Mouse (Mus musculus) liver, embryonic 12.5 days (tissue): ENCODE results near the gene Hdac11. TPM values are rescaled to one million over a fixed set of nuclear protein-coding genes. Genes with fewer than 3 reads are reported as not detected.

ENCODE experiments used
- ATAC-seq: fragments of 200-750 bp; cut with Nextera tagmentation; 2 replicates; pipeline ENCODE4 v1.8.0; 2017; ENCODE audit warnings: moderate number of reproducible peaks, mild to moderate bottlenecking, moderate library complexity
- H3K27ac ChIP-seq: fragments of 300-500 bp; sonication (generic); 2 replicates; pipeline ENCODE4 v1.5.1; 2016; ENCODE audit warnings: mild to moderate bottlenecking
- H3K27me3 ChIP-seq: fragments of 300-500 bp; sonication (generic); replicated peaks from 2 replicates; pipeline ENCODE4 v1.6.1; 2016; ENCODE audit warnings: mild to moderate bottlenecking, moderate library complexity
- H3K36me3 ChIP-seq: fragments of 300-500 bp; sonication (generic); 2 replicates; pipeline ENCODE4 v1.6.1; 2016; ENCODE audit warnings: mild to moderate bottlenecking, moderate library complexity
- H3K4me1 ChIP-seq: fragments of 300-500 bp; sonication (generic); 2 replicates; pipeline ENCODE4 v1.6.1; 2016
- H3K4me2 ChIP-seq: fragments of 300-500 bp; sonication (generic); 2 replicates; pipeline ENCODE4 v1.6.1; 2016; ENCODE audit warnings: mild to moderate bottlenecking, moderate library complexity
- H3K4me3 ChIP-seq: fragments of 300-500 bp; sonication (generic); 2 replicates; pipeline ENCODE4 v1.5.1; 2016; ENCODE audit warnings: mild to moderate bottlenecking, moderate library complexity
- H3K9ac ChIP-seq: fragments of 300-500 bp; sonication (generic); 2 replicates; pipeline ENCODE4 v1.6.1; 2016; ENCODE audit warnings: mild to moderate bottlenecking, moderate library complexity
- H3K9me3 ChIP-seq: fragments of 300-500 bp; sonication (generic); replicated peaks from 2 replicates; pipeline ENCODE4 v1.6.1; 2016; ENCODE audit warnings: mild to moderate bottlenecking, moderate library complexity
- WGBS: fragments of 180-500 bp; shearing (Covaris S2); methylation state at CpG from one replicate; pipeline ENCODE4 v1.1.7; 2016; ENCODE audit not compliant: insufficient replicate concordance; 5-methylcytosine and 5-hydroxymethylcytosine counted together
- polyA plus RNA-seq: library from polyadenylated mRNA; unstranded; fragments of >200 nt; fragmentation: Nextera tagmentation; extraction: Ambion mirVana; gene quantifications from 2 replicates; pipeline ENCODE4 v1.2.1, GENCODE M21; 2016

Hdac11 gene
- polyA plus RNA-seq, 1 experiment from 2014 or later: 6.0 TPM

DNA sequence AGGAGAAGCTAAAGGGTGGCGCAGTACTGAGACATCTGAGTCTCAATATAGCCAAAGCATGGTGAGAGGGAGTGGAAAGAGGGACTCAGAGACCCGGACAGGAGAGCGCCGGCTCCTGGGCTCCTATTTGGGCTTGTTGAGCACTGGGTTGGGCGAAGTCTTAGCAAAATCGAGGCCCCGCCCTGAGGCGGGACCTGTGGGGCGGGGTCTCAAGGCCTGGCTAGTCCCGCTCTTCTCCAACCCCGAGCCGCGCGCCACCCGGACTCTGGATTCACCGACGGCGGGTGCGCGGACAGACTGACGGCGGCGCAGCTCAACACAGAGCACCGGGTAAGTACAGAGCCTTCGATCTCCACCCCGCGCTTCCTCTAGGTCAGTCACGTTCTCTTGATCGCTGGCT is 56.1 kb downstream of the Hdac11 start:
- Histone ChIP-seq H3K9me3 (no peaks in the 10 kb centered on the region), H3K4me1 (no peaks in the 10 kb centered on the region; the same call in 1 of the 2 replicates), H3K4me3 (peak overlapping the region; percentile 31), H3K36me3 (no peaks in the 10 kb centered on the region), H3K4me2 (peak overlapping the region; percentile 49), H3K27ac (no peak overlapping the region), H3K9ac (no peak overlapping the region), H3K27me3 (peaks cover 64% of the 10 kb centered on the region)
- ATAC-seq: peak; percentile 70
- under 1% methylated on average over 29 of the region's 29 CpGs for WGBS

DNA sequence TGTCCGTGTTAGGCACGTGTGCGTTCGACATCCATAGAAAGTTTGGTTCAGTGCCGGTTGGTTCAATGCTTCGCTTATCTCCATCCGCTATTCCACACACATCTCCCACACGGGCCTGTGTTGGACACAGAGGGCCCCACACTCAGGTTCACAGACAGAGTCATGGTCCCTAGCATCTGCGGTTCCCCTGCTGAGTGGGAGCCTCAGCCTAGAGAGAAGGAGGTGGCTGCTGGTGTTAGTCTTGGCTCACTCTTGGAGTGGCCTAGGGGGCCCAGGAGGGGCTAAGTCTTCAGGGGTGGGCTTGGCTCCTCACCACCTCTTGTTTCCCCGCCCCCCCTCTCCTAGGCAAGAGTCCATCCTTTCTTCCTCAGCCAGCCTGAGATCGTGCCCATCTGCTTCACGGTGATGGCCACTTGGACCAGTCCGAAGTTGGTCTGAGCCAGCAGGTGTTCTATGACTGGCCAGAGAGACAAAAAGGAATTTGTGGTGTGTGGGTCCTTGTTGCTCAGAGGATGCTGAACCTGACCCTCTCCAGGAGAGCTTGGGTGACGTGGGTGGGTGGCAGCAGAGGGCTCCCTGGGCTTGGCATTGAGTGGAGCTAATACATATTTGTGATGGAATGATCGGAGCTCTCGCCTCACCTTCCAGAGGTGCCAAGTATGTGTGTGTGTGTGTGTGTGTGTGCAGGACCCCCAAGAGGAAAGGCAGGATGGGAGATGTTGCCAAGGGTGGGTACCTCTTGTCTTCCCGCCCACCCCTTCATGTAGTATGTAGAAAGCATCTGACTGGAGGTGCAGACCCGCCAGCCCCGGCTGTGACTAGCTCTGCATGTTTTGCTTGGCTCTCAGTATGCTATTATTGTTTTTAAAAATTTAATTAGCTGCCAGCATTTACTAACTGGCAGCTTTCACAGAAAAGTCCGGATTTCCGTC is 57.1 kb downstream of the Hdac11 start:
- no peak for ATAC-seq
- Histone ChIP-seq H3K4me1 (no peaks in the 10 kb centered on the region; the same call in 1 of the 2 replicates), H3K27ac (no peak overlapping the region), H3K27me3 (peaks cover 57% of the 10 kb centered on the region), H3K9ac (no peak overlapping the region), H3K36me3 (no peaks in the 10 kb centered on the region), H3K9me3 (no peaks in the 10 kb centered on the region), H3K4me3 (no peak overlapping the region), H3K4me2 (peak overlapping the region; percentile 49)
- 53% methylated on average over 21 of the region's 21 CpGs for WGBS

DNA sequence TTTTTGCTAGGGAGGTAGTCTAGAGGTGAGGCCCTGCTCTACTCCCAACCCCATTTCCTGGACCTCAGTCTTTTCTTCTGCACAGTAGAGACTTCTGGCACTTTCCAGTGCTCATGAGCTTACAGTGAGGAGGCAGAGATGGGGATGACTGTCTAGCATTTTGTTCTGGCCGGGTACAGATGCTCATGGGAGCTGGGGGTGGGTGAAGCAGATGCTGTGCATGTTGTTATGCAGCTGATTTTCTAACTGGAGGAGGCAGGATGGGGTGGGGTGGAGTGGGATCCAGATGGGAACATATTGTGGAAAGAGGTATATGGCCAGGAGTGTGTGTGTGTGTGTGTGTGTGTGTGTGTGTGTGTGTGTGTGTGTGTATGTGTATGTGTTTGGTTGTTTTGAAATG is 59.0 kb downstream of the Hdac11 start:
- WGBS: 52% methylated on average over 1 of the region's 1 CpGs
- no peaks in the 10 kb centered on the region for H3K9me3 ChIP-seq
- no peak overlapping the region for H3K9ac ChIP-seq
- H3K4me3 ChIP-seq: no peak overlapping the region
- peaks cover 44% of the 10 kb centered on the region for H3K27me3 ChIP-seq
- ATAC-seq: no peak
- no peaks in the 10 kb centered on the region for H3K36me3 ChIP-seq
- H3K4me1 ChIP-seq: no peaks in the 10 kb centered on the region; the same call in 1 of the 2 replicates
- H3K4me2 ChIP-seq: no peak overlapping the region
- no peak overlapping the region for H3K27ac ChIP-seq

DNA sequence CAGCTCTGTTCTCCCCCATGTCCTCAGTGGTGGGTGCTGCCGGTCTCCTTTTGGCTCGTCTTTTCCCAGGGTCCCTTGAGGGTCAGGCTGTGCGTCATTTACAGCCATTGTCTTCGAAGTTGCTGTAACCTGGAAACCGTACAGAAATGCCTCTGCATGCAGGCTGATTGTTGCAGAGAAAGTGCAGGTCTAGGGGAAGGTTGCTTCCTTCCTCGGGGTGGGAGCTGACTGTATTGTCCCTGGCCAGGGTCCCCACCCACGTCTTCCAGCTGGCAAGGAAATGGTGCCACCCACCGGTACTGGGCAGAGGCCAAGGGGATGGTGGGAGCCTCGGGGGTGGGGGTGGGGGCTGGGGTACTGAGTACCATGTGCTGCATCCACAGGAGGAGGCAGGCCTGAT is 62.0 kb downstream of the Hdac11 start:
- ATAC-seq: no peak
- 41% methylated on average over 9 of the region's 9 CpGs for WGBS
- Histone ChIP-seq H3K4me2 (no peak overlapping the region), H3K36me3 (no peaks in the 10 kb centered on the region), H3K9ac (no peak overlapping the region), H3K9me3 (no peaks in the 10 kb centered on the region), H3K4me3 (no peak overlapping the region), H3K27me3 (peaks cover 16% of the 10 kb centered on the region), H3K27ac (no peak overlapping the region), H3K4me1 (no peaks in the 10 kb centered on the region)

DNA sequence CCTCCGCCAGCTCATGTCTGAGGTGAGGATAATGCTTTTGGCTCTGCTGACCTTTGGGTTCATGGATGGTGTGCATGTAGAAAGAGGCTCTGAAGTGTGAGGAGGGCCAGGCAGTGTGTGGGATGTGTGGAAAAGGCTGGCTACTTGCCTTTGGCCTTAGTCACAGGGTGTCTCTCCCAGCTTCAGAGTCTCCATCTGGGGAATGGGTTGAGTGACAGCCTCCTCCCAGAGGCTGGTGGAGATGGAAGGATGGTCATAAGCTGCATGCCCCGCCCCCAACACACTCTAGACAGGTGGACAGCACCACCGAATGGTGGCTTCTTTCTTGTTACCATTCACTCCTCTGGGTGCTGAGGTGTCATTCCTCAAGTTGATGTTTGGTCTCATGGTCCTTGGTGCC is 62.4 kb downstream of the Hdac11 start:
- Histone ChIP-seq H3K27me3 (peaks cover 12% of the 10 kb centered on the region), H3K4me2 (no peak overlapping the region), H3K36me3 (no peaks in the 10 kb centered on the region), H3K27ac (no peak overlapping the region), H3K9ac (no peak overlapping the region), H3K9me3 (no peaks in the 10 kb centered on the region), H3K4me1 (no peaks in the 10 kb centered on the region), H3K4me3 (no peak overlapping the region)
- ATAC-seq: no peak
- whole genome bisulfite sequencing: 27% methylated on average over 3 of the region's 3 CpGs

DNA sequence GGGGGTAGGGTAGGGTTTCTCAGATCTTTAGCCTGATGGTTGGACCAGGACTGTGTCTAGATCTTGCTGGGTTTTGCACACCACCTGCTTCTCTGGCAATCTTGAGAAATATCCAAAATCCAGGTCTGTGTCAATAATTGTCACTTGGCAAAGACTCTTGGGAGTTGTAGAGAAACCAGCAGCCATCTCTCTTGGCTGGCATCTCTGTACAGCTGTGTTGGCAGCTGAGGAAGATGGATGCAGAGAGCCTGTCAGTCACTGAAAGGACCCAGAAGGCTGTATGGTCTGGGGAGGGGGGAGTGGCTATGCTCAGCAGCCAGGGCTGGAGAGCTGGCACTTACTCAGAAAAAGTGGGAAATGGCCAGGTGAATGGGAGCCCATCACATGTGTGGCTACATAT is 63.6 kb downstream of the Hdac11 start:
- Histone ChIP-seq H3K4me2 (no peak overlapping the region), H3K27ac (no peak overlapping the region), H3K36me3 (no peaks in the 10 kb centered on the region), H3K9ac (no peak overlapping the region), H3K4me3 (no peak overlapping the region), H3K27me3 (peaks cover 11% of the 10 kb centered on the region; the same call in 1 of the 2 replicates), H3K4me1 (no peaks in the 10 kb centered on the region), H3K9me3 (no peaks in the 10 kb centered on the region)
- ATAC-seq: no peak

DNA sequence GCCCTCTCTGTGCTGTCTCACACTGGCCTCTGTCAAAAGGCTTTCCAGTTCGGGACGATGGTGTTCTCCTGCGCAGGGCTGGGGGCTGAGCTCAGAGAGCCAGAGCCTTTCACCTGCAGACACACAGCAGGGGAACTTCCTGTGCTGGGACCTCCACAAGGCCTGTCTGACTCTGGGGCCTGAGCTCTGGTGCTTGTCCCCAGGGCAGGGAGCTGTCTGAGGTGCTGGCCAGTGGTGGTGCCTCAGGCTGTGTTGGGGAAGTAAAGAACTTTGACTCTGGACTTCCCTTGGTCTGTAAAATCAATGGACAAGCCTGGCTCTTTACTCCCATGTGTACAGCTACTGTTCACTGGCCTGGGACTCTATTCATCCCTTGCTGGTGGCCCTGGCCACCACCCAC is 64.6 kb downstream of the Hdac11 start:
- Histone ChIP-seq H3K4me1 (no peaks in the 10 kb centered on the region), H3K36me3 (no peaks in the 10 kb centered on the region), H3K9ac (no peak overlapping the region), H3K27me3 (peaks cover 8% of the 10 kb centered on the region), H3K27ac (no peak overlapping the region), H3K9me3 (no peaks in the 10 kb centered on the region), H3K4me3 (no peak overlapping the region), H3K4me2 (no peak overlapping the region)
- WGBS: 1% methylated on average over 3 of the region's 3 CpGs
- ATAC-seq: no peak

DNA sequence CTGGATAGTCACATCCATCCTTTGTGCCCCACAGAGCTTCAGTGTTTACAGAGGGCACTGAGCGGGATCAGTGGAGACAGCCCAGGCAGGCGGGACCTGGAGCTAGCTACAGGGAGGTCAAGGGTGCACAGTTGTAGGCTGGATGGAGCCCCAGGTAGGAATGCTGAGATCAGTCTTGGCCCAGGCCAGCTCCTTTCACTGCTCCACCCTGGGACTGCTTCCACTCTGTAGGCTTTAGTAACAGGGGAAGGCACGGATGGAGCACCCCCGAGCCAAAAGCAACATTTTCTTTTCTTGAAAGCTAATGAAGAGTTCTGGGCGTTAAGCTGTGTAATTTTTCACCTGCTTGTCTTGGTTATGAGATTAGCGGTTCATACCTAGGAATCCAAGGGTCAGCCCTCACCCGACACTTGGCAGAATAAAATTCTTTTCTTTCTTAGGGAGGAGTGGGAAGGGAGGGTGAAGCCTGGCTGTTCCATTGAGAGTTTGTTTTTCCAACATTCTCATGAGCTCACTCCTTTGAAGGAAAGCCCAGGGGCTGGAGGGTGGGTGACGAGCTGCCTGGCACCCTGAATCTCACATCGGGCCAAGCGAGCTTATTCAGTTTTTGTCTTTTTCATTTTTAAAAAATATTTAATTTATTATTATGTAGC is 66.4 kb downstream of the Hdac11 start:
- Histone ChIP-seq H3K27me3 (peaks cover 14% of the 10 kb centered on the region), H3K4me3 (no peak overlapping the region), H3K9ac (no peak overlapping the region), H3K4me2 (no peak overlapping the region), H3K27ac (no peak overlapping the region), H3K9me3 (no peaks in the 10 kb centered on the region), H3K4me1 (no peaks in the 10 kb centered on the region), H3K36me3 (no peaks in the 10 kb centered on the region)
- 65% methylated on average over 10 of the region's 10 CpGs for WGBS
- no peak for ATAC-seq

Other genes starting within 250 kb of the Hdac11 start
- 3.9 and 4.4 TPM in 2 replicates for gene Iqsec1, start 168.0 kb upstream of the Hdac11 start, polyA plus RNA-seq
- gene Nup210, start 39.8 kb upstream of the Hdac11 start, polyA plus RNA-seq: 54.0 and 55.6 TPM in 2 replicates
- gene Fbln2, start 55.8 kb downstream of the Hdac11 start, polyA plus RNA-seq: 15.9 and 17.0 TPM in 2 replicates